Mouse (Mus musculus): ENCODE results near the gene Ebf1. TPM values are rescaled to one million over a fixed set of nuclear protein-coding genes. Genes with fewer than 3 reads are reported as not detected.
A peak's percentile ranks its signal among the peaks of the same experiment; 100 is the strongest.

Ebf1 gene
- polyA plus RNA-seq, 1 experiment from 2014 or later: 61.7 TPM

- H3K36me3 ChIP-seq (ENCODE audit: control insufficient read depth, insufficient read depth, low read length): no peaks in the 10 kb centered on the region
- H3K9ac ChIP-seq (ENCODE audit: low read length): no peak overlapping the region
- H3K4me1 ChIP-seq (ENCODE audit: control insufficient read depth, insufficient read depth, low read length): peaks cover 15% of the 10 kb centered on the region
- WGBS: 29% methylated on average over 10 of the region's 10 CpGs
- no peak overlapping the region for H3K4me3 ChIP-seq (ENCODE audit: low read depth, low read length)
- DNase-seq (ENCODE audit: low spot score) (peak; percentile 60), ATAC-seq (ENCODE audit: insufficient number of reproducible peaks, low FRiP score, low TSS enrichment, low read depth) (0 out of 2 replicates have a peak, but pooled peaks have one; percentile 24)
- H3K27me3 ChIP-seq (ENCODE audit: control insufficient read depth, insufficient read depth, low read length): no peaks in the 10 kb centered on the region
- H3K27ac ChIP-seq (replicated peaks; ENCODE audit: low read depth, low read length): no peak overlapping the region
- no peaks in the 10 kb centered on the region for H3K9me3 ChIP-seq (ENCODE audit: control insufficient read depth, low read length)
- no peak overlapping the region for H3K4me2 ChIP-seq (ENCODE audit: low read depth, severe bottlenecking)
These were observed 306.9 kb downstream of the Ebf1 start for GRCm38 (mm10) chr11:44923868-44924508.

- H3K4me3 ChIP-seq (ENCODE audit: low read depth, low read length): no peak overlapping the region
- peak; percentile 58; the same call in 1 of the 2 replicates for ATAC-seq (ENCODE audit: insufficient number of reproducible peaks, low FRiP score, low TSS enrichment, low read depth)
- WGBS: 19% methylated on average over 8 of the region's 8 CpGs
- no peaks in the 10 kb centered on the region for H3K9me3 ChIP-seq (ENCODE audit: control insufficient read depth, low read length)
- no peak overlapping the region for H3K9ac ChIP-seq (ENCODE audit: low read length)
- no peaks in the 10 kb centered on the region for H3K27me3 ChIP-seq (ENCODE audit: control insufficient read depth, insufficient read depth, low read length)
- H3K4me1 ChIP-seq (ENCODE audit: control insufficient read depth, insufficient read depth, low read length): peaks cover 15% of the 10 kb centered on the region
- H3K4me2 ChIP-seq (ENCODE audit: low read depth, severe bottlenecking): no peak overlapping the region
- H3K36me3 ChIP-seq (ENCODE audit: control insufficient read depth, insufficient read depth, low read length): no peaks in the 10 kb centered on the region
- H3K27ac ChIP-seq (replicated peaks; ENCODE audit: low read depth, low read length): peak overlapping the region; percentile 57
- DNase-seq (ENCODE audit: low spot score): peak; percentile 59
These were observed 307.8 kb downstream of the Ebf1 start for GRCm38 (mm10) chr11:44924896-44925295.

GRCm38 (mm10) chr11:44925806-44926525 lies 308.8 kb downstream of the Ebf1 start:
- H3K4me3 ChIP-seq (ENCODE audit: low read depth, low read length): no peak overlapping the region
- H3K27me3 ChIP-seq (ENCODE audit: control insufficient read depth, insufficient read depth, low read length): no peaks in the 10 kb centered on the region
- 65% methylated on average over 12 of the region's 12 CpGs for WGBS
- H3K9me3 ChIP-seq (ENCODE audit: control insufficient read depth, low read length): no peaks in the 10 kb centered on the region
- DNase-seq (ENCODE audit: low spot score): no peak
- no peak overlapping the region for H3K9ac ChIP-seq (ENCODE audit: low read length)
- H3K27ac ChIP-seq (replicated peaks; ENCODE audit: low read depth, low read length): no peak overlapping the region
- H3K4me1 ChIP-seq (ENCODE audit: control insufficient read depth, insufficient read depth, low read length): peaks cover 15% of the 10 kb centered on the region
- H3K4me2 ChIP-seq (ENCODE audit: low read depth, severe bottlenecking): no peak overlapping the region
- no peaks in the 10 kb centered on the region for H3K36me3 ChIP-seq (ENCODE audit: control insufficient read depth, insufficient read depth, low read length)
- no peak for ATAC-seq (ENCODE audit: insufficient number of reproducible peaks, low FRiP score, low TSS enrichment, low read depth)

GRCm38 (mm10) chr11:44928403-44928802 lies 311.3 kb downstream of the Ebf1 start:
- no peaks in the 10 kb centered on the region for H3K9me3 ChIP-seq (ENCODE audit: control insufficient read depth, low read length)
- H3K27ac ChIP-seq (replicated peaks; ENCODE audit: low read depth, low read length): no peak overlapping the region
- no peak overlapping the region for H3K4me2 ChIP-seq (ENCODE audit: low read depth, severe bottlenecking)
- no peak overlapping the region for H3K9ac ChIP-seq (ENCODE audit: low read length)
- ATAC-seq (ENCODE audit: insufficient number of reproducible peaks, low FRiP score, low TSS enrichment, low read depth) (no peak), DNase-seq (ENCODE audit: low spot score) (no peak)
- WGBS: 90% methylated on average over 6 of the region's 6 CpGs
- peaks cover 15% of the 10 kb centered on the region for H3K4me1 ChIP-seq (ENCODE audit: control insufficient read depth, insufficient read depth, low read length)
- no peak overlapping the region for H3K4me3 ChIP-seq (ENCODE audit: low read depth, low read length)
- no peaks in the 10 kb centered on the region for H3K27me3 ChIP-seq (ENCODE audit: control insufficient read depth, insufficient read depth, low read length)
- no peaks in the 10 kb centered on the region for H3K36me3 ChIP-seq (ENCODE audit: control insufficient read depth, insufficient read depth, low read length)

GRCm38 (mm10) chr11:44932942-44933483 lies 315.9 kb downstream of the Ebf1 start:
- H3K4me3 ChIP-seq (ENCODE audit: low read depth, low read length): no peak overlapping the region
- no peaks in the 10 kb centered on the region for H3K36me3 ChIP-seq (ENCODE audit: control insufficient read depth, insufficient read depth, low read length)
- H3K9ac ChIP-seq (ENCODE audit: low read length): no peak overlapping the region
- no peak for ATAC-seq (ENCODE audit: insufficient number of reproducible peaks, low FRiP score, low TSS enrichment, low read depth)
- H3K9me3 ChIP-seq (ENCODE audit: control insufficient read depth, low read length): no peaks in the 10 kb centered on the region
- WGBS: 61% methylated on average over 6 of the region's 6 CpGs
- no peaks in the 10 kb centered on the region for H3K4me1 ChIP-seq (ENCODE audit: control insufficient read depth, insufficient read depth, low read length)
- H3K4me2 ChIP-seq (ENCODE audit: low read depth, severe bottlenecking): no peak overlapping the region
- DNase-seq (ENCODE audit: low spot score): no peak
- H3K27ac ChIP-seq (replicated peaks; ENCODE audit: low read depth, low read length): no peak overlapping the region
- H3K27me3 ChIP-seq (ENCODE audit: control insufficient read depth, insufficient read depth, low read length): no peaks in the 10 kb centered on the region

GRCm38 (mm10) chr11:44943781-44944180 lies 326.7 kb downstream of the Ebf1 start:
- WGBS: 92% methylated on average over 4 of the region's 4 CpGs
- Histone ChIP-seq H3K4me2 (ENCODE audit: low read depth, severe bottlenecking) (no peak overlapping the region), H3K9me3 (ENCODE audit: control insufficient read depth, low read length) (no peaks in the 10 kb centered on the region), H3K4me1 (ENCODE audit: control insufficient read depth, insufficient read depth, low read length) (no peaks in the 10 kb centered on the region), H3K9ac (ENCODE audit: low read length) (no peak overlapping the region), H3K36me3 (ENCODE audit: control insufficient read depth, insufficient read depth, low read length) (no peaks in the 10 kb centered on the region), H3K27me3 (ENCODE audit: control insufficient read depth, insufficient read depth, low read length) (no peaks in the 10 kb centered on the region), H3K4me3 (ENCODE audit: low read depth, low read length) (no peak overlapping the region), H3K27ac (replicated peaks; ENCODE audit: low read depth, low read length) (no peak overlapping the region)
- DNase-seq (ENCODE audit: low spot score) (no peak), ATAC-seq (ENCODE audit: insufficient number of reproducible peaks, low FRiP score, low TSS enrichment, low read depth) (no peak)

- ATAC-seq (ENCODE audit: insufficient number of reproducible peaks, low FRiP score, low TSS enrichment, low read depth) (no peak), DNase-seq (ENCODE audit: low spot score) (no peak)
- Histone ChIP-seq H3K27me3 (ENCODE audit: control insufficient read depth, insufficient read depth, low read length) (no peaks in the 10 kb centered on the region), H3K4me3 (ENCODE audit: low read depth, low read length) (no peak overlapping the region), H3K4me1 (ENCODE audit: control insufficient read depth, insufficient read depth, low read length) (no peaks in the 10 kb centered on the region), H3K4me2 (ENCODE audit: low read depth, severe bottlenecking) (no peak overlapping the region), H3K9me3 (ENCODE audit: control insufficient read depth, low read length) (no peaks in the 10 kb centered on the region), H3K27ac (replicated peaks; ENCODE audit: low read depth, low read length) (no peak overlapping the region), H3K9ac (ENCODE audit: low read length) (no peak overlapping the region), H3K36me3 (ENCODE audit: control insufficient read depth, insufficient read depth, low read length) (no peaks in the 10 kb centered on the region)
- 92% methylated on average over 2 of the region's 2 CpGs for WGBS
These were observed 327.3 kb downstream of the Ebf1 start for GRCm38 (mm10) chr11:44944401-44944800.

- Histone ChIP-seq H3K4me1 (ENCODE audit: control insufficient read depth, insufficient read depth, low read length) (no peaks in the 10 kb centered on the region), H3K9me3 (ENCODE audit: control insufficient read depth, low read length) (no peaks in the 10 kb centered on the region), H3K27ac (replicated peaks; ENCODE audit: low read depth, low read length) (no peak overlapping the region), H3K4me3 (ENCODE audit: low read depth, low read length) (no peak overlapping the region), H3K36me3 (ENCODE audit: control insufficient read depth, insufficient read depth, low read length) (no peaks in the 10 kb centered on the region), H3K4me2 (ENCODE audit: low read depth, severe bottlenecking) (no peak overlapping the region), H3K9ac (ENCODE audit: low read length) (no peak overlapping the region), H3K27me3 (ENCODE audit: control insufficient read depth, insufficient read depth, low read length) (no peaks in the 10 kb centered on the region)
- ATAC-seq (ENCODE audit: insufficient number of reproducible peaks, low FRiP score, low TSS enrichment, low read depth) (no peak), DNase-seq (ENCODE audit: low spot score) (no peak)
- WGBS: 94% methylated on average over 3 of the region's 3 CpGs
These were observed 329.5 kb downstream of the Ebf1 start for GRCm38 (mm10) chr11:44946618-44947017.

Measured in limb, embryonic 11.5 days (tissue).